Mouse (Mus musculus) spleen, postnatal 10 days (tissue): Measurements from ENCODE around the gene Prep.

ENCODE experiments used
- DNase-seq, 2 experiments: peaks; one replicate each; pipeline ENCODE4 v3.0.0; 2021 to 2022; ENCODE audit warnings: low spot score in 2 of 2

Prep gene

GRCm38 (mm10) chr10:45066931-45067308 is at the start of gene Prep:
Gene Prep (plus strand): TSS chr10:45067203.
- peak; percentile 77 to 90 for DNase-seq

- no peak for DNase-seq
These were observed 49.7 kb upstream of the Prep start for GRCm38 (mm10) chr10:45017352-45017751.

GRCm38 (mm10) chr10:45017851-45018250 is 49.2 kb upstream of the Prep start:
- DNase-seq = no peak

GRCm38 (mm10) chr10:45019418-45019817 is 47.6 kb upstream of the Prep start:
- DNase-seq = no peak

DNA sequence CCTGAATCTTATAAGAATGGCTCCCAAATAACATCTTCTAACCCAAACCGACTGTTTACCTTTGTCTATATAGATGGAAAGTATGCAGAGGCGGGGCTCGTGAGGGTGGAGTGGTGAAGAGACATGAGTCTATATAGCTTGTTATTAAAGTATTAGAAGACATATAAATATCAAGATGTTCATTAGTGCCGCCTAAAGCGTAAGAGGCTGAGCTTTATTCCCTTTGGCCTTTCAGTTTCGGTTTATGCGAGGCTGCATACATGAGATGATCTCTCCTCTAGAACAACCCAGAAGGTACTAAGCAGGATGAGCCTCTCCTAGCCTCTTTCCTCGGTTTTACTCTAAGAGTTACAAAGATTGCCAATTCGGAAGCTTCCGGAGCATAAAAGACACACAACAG is 47.2 kb upstream of the Prep start:
- DNase-seq = no peak

GRCm38 (mm10) chr10:45020291-45020690 is 46.7 kb upstream of the Prep start:
- DNase-seq = no peak

GRCm38 (mm10) chr10:45025184-45025583 is 41.8 kb upstream of the Prep start:
- no peak for DNase-seq

DNA sequence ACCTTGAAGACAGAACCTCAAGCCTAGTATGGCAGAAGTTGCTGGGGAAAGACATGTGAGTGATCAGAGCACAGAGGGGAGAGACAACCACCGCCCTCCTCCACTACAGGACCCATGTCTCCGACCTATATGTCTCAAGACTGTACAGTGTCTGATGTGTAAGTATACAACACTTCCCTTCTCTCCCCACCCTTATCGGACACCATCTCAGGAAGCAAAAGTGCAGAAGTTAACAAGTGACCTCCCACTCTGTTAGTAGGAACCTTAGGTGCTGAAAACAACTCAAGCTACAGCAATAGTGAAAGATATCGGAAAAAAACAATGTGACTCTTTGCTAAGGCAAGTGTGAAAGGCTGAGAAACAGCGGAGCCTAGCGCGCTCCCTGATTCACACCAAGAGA is 40.1 kb upstream of the Prep start:
- DNase-seq = no peak

DNA sequence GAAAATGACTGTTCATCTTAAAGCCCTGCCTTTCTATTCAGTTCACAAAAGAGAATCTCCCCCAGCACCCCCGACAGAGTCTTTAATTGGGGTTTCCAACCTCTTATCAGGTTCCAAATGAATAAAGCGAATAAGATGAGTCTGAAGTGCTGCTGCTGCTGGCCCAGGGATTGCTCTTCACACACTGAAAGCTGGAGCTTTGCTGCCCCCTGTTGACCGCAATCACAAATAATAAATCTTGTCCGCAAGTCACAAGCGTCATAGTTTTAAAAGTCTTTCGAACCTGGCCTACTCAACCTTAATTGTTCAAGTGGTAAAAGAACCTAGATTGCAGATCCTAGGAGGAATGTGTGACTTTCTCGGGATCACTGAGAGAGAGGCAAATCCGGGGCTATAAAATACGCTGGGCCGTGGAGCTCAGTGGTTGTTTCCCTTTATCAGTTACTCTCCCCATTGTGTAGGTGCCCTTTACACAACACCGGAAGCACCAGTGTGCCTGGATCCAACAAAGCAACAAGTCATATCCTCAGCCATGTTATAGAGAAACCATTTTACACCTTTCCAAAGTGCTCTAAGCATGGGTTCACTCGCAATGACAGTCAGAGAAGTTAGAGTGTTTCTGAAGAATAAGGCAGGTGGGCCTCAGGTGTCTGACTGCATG is 21.6 kb upstream of the Prep start:
- peak; percentile 54 to 83 for DNase-seq

GRCm38 (mm10) chr10:45048158-45048557 is 18.8 kb upstream of the Prep start:
- no peak for DNase-seq

GRCm38 (mm10) chr10:45048622-45049021 is 18.4 kb upstream of the Prep start:
- DNase-seq = peak in 1 of 2 experiments; percentile 44

DNA sequence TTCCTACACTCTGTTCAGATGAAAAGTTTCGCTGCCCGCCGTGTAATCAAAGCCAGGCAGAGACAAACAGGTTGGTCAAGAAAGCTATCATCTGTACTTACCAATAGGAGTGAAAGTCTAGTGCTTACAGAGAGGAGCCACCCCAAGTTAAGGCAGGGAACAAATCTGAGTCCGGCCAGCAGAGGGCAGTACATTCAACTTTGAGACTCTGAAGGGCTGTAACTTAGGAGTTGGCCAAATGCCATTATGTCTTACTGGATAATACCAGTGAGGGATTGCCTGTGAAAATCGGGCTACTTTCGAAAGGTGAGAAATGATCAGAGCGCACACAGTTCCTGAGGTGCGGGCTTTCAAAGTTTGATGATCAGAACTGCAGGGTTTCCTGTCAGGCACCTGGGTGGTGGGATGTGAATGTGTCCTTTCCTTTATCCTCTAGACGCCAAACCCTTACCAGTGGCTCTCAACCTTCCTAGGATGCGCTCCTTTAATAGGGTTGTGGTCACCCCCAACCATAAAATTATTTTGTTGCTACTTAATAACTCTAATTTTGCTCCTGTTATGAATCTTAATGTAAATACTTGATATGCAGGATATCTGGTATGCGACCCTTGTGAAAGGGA is 15.8 kb upstream of the Prep start:
- DNase-seq = peak; percentile 66 to 85

DNA sequence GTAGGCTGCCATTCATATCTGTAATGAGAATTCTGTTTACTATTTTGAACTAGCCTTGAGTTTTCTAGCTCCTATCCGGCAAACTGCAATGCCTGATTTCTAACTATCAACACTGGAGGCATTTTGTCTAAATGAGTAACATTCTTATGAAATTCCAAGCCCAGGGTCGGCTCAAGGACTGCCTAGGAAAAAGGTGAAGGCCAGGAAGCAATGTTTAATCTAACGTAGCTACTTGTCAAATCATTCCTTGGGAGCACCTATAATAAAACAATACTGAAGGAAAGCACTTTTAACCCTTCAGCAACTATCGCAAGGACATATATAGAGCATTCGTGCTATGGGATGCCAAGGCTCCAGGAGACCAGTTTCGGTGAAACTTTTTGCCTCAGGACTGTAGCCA is 8.6 kb upstream of the Prep start:
- no peak for DNase-seq

GRCm38 (mm10) chr10:45060841-45061240 is 6.2 kb upstream of the Prep start:
- DNase-seq = no peak

DNA sequence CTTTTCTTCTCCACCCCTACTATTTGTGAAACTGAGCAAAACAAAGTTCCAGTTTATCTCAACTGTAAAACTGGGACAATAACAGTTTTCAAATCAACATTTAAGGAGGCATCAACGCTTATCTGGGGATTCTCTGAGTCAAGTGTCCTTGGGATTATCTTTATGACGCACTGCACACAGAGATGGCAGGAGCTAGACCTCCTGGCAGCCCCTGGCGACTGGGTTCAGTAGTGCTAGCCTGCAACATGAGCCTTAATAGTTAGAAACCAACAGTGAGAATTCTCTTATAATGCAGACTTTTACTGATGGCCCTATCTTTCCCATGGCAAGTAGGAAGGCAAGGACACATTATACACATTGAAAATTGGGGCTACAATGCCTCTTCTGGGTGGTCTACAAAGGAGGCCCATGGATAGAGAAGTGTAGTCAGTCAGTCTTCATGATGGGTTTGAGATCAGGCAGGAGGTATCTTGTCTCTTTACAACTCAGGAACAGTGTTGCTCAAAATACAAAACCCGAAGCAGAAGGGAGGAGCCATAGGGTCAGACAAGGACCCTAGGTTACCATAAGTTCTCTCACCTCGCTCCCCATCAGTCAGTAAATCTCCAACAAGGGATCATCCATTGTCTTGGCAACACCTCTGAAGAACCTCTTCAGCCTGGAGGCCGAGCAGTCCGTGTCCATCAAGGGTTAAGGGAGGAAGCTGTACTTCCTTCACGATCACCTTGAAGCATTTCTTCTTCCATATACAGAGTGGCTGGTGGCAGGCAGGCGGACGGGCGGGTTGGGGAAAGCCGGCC is 672 bp upstream of the Prep start:
- DNase-seq = peak in 1 of 2 experiments; percentile 40

- peak in 1 of 2 experiments; percentile 32 for DNase-seq
These were observed 478 bp downstream of the Prep start for GRCm38 (mm10) chr10:45067436-45067925.

- DNase-seq = no peak
These were observed 2.6 kb downstream of the Prep start for GRCm38 (mm10) chr10:45069557-45069956.

DNA sequence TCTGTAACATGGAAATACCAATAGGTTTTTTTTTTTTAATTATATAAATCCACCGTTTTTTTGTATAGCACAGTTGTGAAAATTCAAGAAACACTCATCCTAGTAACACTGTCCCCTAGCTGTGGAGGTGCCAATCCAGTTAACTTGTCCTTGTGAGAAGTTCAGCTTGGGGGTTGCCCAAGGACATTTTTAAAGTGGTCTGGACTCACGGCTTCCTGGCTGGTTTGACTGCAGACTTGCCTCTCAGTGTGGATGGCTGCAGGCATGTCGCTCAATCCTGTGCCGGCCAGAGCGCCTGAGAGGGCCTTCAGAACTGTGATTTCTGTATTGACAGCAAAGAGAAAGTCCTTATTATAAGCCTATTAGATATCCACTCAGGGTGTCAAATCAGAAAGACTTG is 3.4 kb downstream of the Prep start:
- DNase-seq = no peak

DNA sequence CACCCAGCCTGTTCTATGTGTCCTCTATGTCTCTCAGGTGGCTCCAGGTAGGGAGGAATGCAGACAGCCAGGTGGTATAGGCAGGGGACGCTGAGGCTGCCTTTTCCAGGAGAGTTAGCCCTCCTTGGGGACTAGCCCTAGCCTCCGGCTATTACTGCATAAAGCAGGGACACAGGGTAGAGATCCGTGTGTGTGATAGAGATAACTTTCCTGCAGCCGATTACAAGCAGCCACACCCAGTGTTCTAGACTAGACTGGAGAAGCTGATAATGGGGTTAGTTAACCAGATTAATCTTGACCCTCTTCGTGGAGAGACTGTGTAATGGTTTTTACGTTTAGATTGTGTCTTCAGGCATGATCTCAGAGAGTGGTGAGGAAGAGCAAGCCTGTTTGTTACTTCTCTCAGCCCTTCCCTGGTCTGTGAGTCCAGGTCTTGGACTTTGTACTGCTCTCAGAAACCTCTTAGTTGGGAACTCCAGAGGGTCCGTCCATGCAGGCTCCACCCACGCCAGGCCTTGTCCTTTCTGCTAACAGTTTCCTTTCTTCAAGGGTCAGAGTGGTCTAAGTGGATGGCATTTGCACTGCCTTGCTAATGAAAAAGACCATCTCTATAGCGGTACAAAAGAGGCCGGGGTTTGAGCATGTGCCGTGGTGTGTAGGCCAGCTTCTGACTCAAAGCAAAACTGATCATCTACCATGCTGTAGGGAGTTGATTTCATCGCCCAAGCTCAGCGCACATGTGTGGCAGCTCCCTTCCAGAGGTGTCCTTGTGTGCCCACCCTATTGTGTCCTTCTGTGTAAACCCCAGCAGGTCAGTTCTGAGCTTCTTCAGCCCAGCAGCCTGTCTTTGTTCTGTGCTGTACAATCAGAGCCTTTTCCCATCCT is 4.2 kb downstream of the Prep start:
- no peak for DNase-seq

DNA sequence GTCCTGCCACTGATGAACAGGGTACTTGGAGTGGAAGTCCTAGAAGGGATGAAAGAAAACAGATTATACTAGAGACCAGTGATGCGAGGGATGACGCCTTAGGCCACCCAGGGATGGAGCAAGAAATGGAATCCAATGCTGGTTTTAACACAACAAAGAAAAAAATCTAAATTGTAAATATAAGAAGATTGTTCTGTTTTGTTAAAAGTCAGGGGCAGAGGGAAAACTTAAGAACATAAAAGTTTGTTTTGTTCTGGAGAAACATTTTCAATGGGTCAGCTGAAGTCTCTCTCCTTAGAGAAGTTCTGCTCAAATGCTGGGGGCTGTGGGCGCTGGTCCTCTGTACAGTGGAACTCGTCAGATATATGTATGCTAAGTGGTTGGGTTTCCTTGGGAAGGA is 5.3 kb downstream of the Prep start:
- no peak for DNase-seq

- no peak for DNase-seq
These were observed 7.5 kb downstream of the Prep start for GRCm38 (mm10) chr10:45074543-45074942.
